Mouse (Mus musculus): ENCODE measurements around the gene Csf3.

DNA sequence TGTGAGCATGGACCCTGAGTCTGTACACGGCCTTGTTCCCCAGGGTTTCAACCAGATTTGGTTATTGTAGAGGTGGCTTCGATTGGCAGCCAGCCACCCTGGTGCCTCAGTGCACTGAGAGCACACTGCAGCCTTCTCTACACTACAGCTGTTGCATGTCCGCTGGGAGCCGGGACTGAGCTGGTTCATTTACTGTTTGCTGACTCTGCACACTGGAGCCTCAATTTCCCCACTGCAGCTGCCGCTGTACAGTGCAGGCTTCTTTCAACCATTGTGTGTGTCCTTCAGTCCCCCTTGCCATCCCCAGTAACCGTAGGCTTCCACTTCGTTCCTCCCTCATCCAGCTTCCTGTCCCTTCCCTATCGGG lies 38.9 kb downstream of the Csf3 start:
- TF ChIP-seq CTCF (IDR thresholded peaks at IDR 0.05) (no peak), POLR2A (IDR thresholded peaks at IDR 0.05; ENCODE audit: insufficient read depth, low read depth, low read length) (no peak), EP300 (IDR thresholded peaks at IDR 0.05; ENCODE audit: insufficient read depth, low read depth, low read length) (no peak)
